Mouse (Mus musculus): ENCODE data around the gene Tceal5. TPM values are rescaled to one million over a fixed set of nuclear protein-coding genes. Genes with fewer than 3 reads are reported as not detected.

Gene Tceal5
- polyA plus RNA-seq, 1 experiment = not detected

GRCm38 (mm10) chrX:136195193-136195944 is 8.3 kb downstream of the Tceal5 start:
- TF ChIP-seq CTCF (IDR thresholded peaks at IDR 0.05; ENCODE audit: control insufficient read depth, insufficient read depth, low read length) (no peak), POLR2A (IDR thresholded peaks at IDR 0.05; ENCODE audit: borderline replicate concordance, control insufficient read depth, low read depth, low read length) (no peak)
- 70% methylated on average over 16 of the region's 16 CpGs for WGBS
- no peaks in the 10 kb centered on the region for H3K4me1 ChIP-seq (ENCODE audit: control insufficient read depth, insufficient read depth, low read length)
- no peak overlapping the region for H3K4me3 ChIP-seq (replicated peaks; ENCODE audit: control insufficient read depth, low read depth, low read length)
- H3K27ac ChIP-seq (ENCODE audit: control insufficient read depth, insufficient read depth, low read depth, low read length, poor library complexity) = no peak overlapping the region

GRCm38 (mm10) chrX:136183107-136183506 is 20.6 kb downstream of the Tceal5 start:
- 71% methylated on average over 1 of the region's 1 CpGs for WGBS
- Histone ChIP-seq H3K4me3 (replicated peaks; ENCODE audit: control insufficient read depth, low read depth, low read length) (no peak overlapping the region), H3K27ac (ENCODE audit: control insufficient read depth, insufficient read depth, low read depth, low read length, poor library complexity) (no peak overlapping the region), H3K4me1 (ENCODE audit: control insufficient read depth, insufficient read depth, low read length) (no peaks in the 10 kb centered on the region)
- no peak for TF ChIP-seq CTCF (IDR thresholded peaks at IDR 0.05; ENCODE audit: control insufficient read depth, insufficient read depth, low read length)
- no peak for TF ChIP-seq POLR2A (IDR thresholded peaks at IDR 0.05; ENCODE audit: borderline replicate concordance, control insufficient read depth, low read depth, low read length)

- H3K4me3 ChIP-seq (replicated peaks; ENCODE audit: control insufficient read depth, low read depth, low read length) = no peak overlapping the region
- 24% methylated on average over 11 of the region's 11 CpGs for WGBS
- H3K27ac ChIP-seq (ENCODE audit: control insufficient read depth, insufficient read depth, low read depth, low read length, poor library complexity) = no peak overlapping the region
- TF ChIP-seq CTCF (IDR thresholded peaks at IDR 0.05; ENCODE audit: control insufficient read depth, insufficient read depth, low read length) = no peak
- TF ChIP-seq POLR2A (IDR thresholded peaks at IDR 0.05; ENCODE audit: borderline replicate concordance, control insufficient read depth, low read depth, low read length) = no peak
- H3K4me1 ChIP-seq (ENCODE audit: control insufficient read depth, insufficient read depth, low read length) = no peaks in the 10 kb centered on the region
These were observed 22.7 kb downstream of the Tceal5 start for GRCm38 (mm10) chrX:136180897-136181553.

- Histone ChIP-seq H3K27ac (ENCODE audit: control insufficient read depth, insufficient read depth, low read depth, low read length, poor library complexity) (no peak overlapping the region), H3K4me3 (replicated peaks; ENCODE audit: control insufficient read depth, low read depth, low read length) (no peak overlapping the region)
These were observed 30.9 kb downstream of the Tceal5 start for GRCm38 (mm10) chrX:136172786-136173185.

GRCm38 (mm10) chrX:136172118-136172551 is 31.5 kb downstream of the Tceal5 start, which contains the start of gene Tceal8:
Tceal8 (minus strand) TSS chrX:136172342.
- H3K27ac ChIP-seq (ENCODE audit: control insufficient read depth, insufficient read depth, low read depth, low read length, poor library complexity) = no peak within 1 kb of the TSS
- TF ChIP-seq POLR2A (IDR thresholded peaks at IDR 0.05; ENCODE audit: borderline replicate concordance, control insufficient read depth, low read depth, low read length) = no peak
- no peak for TF ChIP-seq CTCF (IDR thresholded peaks at IDR 0.05; ENCODE audit: control insufficient read depth, insufficient read depth, low read length)
- H3K4me1 ChIP-seq (ENCODE audit: control insufficient read depth, insufficient read depth, low read length) = no peaks in the 10 kb centered on the region; the same call in 1 of the 2 replicates
- H3K4me3 ChIP-seq (replicated peaks; ENCODE audit: control insufficient read depth, low read depth, low read length) = peak within 1 kb of the TSS; percentile 70
- 12% methylated on average over 10 of the region's 10 CpGs for WGBS

More at GRCm38 (mm10) chrX:136172786-136173185, 30.9 kb downstream of the Tceal5 start:
- WGBS = 31% methylated on average over 10 of the region's 10 CpGs
- TF ChIP-seq POLR2A (IDR thresholded peaks at IDR 0.05; ENCODE audit: borderline replicate concordance, control insufficient read depth, low read depth, low read length) (no peak), CTCF (IDR thresholded peaks at IDR 0.05; ENCODE audit: control insufficient read depth, insufficient read depth, low read length) (no peak)
- no peaks in the 10 kb centered on the region; the same call in 1 of the 2 replicates for H3K4me1 ChIP-seq (ENCODE audit: control insufficient read depth, insufficient read depth, low read length)

GRCm38 (mm10) chrX:136171189-136172117 is 32.2 kb downstream of the Tceal5 start:
- H3K4me1 ChIP-seq (ENCODE audit: control insufficient read depth, insufficient read depth, low read length) = no peaks in the 10 kb centered on the region; the same call in 1 of the 2 replicates
- no peak for TF ChIP-seq CTCF (IDR thresholded peaks at IDR 0.05; ENCODE audit: control insufficient read depth, insufficient read depth, low read length)
- TF ChIP-seq POLR2A (IDR thresholded peaks at IDR 0.05; ENCODE audit: borderline replicate concordance, control insufficient read depth, low read depth, low read length) = no peak
- peak overlapping the region; percentile 70 for H3K4me3 ChIP-seq (replicated peaks; ENCODE audit: control insufficient read depth, low read depth, low read length)
- H3K27ac ChIP-seq (ENCODE audit: control insufficient read depth, insufficient read depth, low read depth, low read length, poor library complexity) = no peak overlapping the region
- 10% methylated on average over 24 of the region's 24 CpGs for WGBS

- no peak overlapping the region for H3K4me3 ChIP-seq (replicated peaks; ENCODE audit: control insufficient read depth, low read depth, low read length)
- H3K27ac ChIP-seq (ENCODE audit: control insufficient read depth, insufficient read depth, low read depth, low read length, poor library complexity) = no peak overlapping the region
These were observed 33.1 kb downstream of the Tceal5 start for GRCm38 (mm10) chrX:136170625-136171024.

More at GRCm38 (mm10) chrX:136170625-136171024, 33.1 kb downstream of the Tceal5 start:
- TF ChIP-seq POLR2A (IDR thresholded peaks at IDR 0.05; ENCODE audit: borderline replicate concordance, control insufficient read depth, low read depth, low read length) = no peak
- TF ChIP-seq CTCF (IDR thresholded peaks at IDR 0.05; ENCODE audit: control insufficient read depth, insufficient read depth, low read length) = no peak
- 75% methylated on average over 10 of the region's 10 CpGs for WGBS
- no peaks in the 10 kb centered on the region; the same call in 1 of the 2 replicates for H3K4me1 ChIP-seq (ENCODE audit: control insufficient read depth, insufficient read depth, low read length)

Other genes with a start within 250 kb of the Tceal5 start
- gene Arxes2, start 210.1 kb downstream of the Tceal5 start, polyA plus RNA-seq (2011; ENCODE audit: insufficient read depth, insufficient read length, low replicate concordance, missing spikeins) = 0.84 and 1.00 TPM in 2 replicates
- 1.9 TPM in 1 of 2 replicates, not detected in the other for gene Arxes1, start 170.5 kb downstream of the Tceal5 start, polyA plus RNA-seq (2011; ENCODE audit: insufficient read depth, insufficient read length, low replicate concordance, missing spikeins)
- 5.6 TPM in 1 of 2 replicates, not detected in the other for gene Bex2, start 135.6 kb downstream of the Tceal5 start, polyA plus RNA-seq (2011; ENCODE audit: insufficient read depth, insufficient read length, low replicate concordance, missing spikeins)
- gene Nxf3, start 118.6 kb downstream of the Tceal5 start, polyA plus RNA-seq (2011; ENCODE audit: insufficient read depth, insufficient read length, low replicate concordance, missing spikeins) = 0.65 TPM in 1 of 2 replicates, not detected in the other
- 15.6 and 15.8 TPM in 2 replicates for gene Bex4, start 64.9 kb downstream of the Tceal5 start, polyA plus RNA-seq (2011; ENCODE audit: insufficient read depth, insufficient read length, low replicate concordance, missing spikeins)
- gene Tceal8, start 31.5 kb downstream of the Tceal5 start, polyA plus RNA-seq (2011; ENCODE audit: insufficient read depth, insufficient read length, low replicate concordance, missing spikeins) = 36.6 and 47.6 TPM in 2 replicates
- not detected in 2 replicates for gene Tceal7, start 10.9 kb upstream of the Tceal5 start, polyA plus RNA-seq (2011; ENCODE audit: insufficient read depth, insufficient read length, low replicate concordance, missing spikeins)
- gene Bex1, start 11.6 kb upstream of the Tceal5 start, polyA plus RNA-seq (2011; ENCODE audit: insufficient read depth, insufficient read length, low replicate concordance, missing spikeins) = 47.6 TPM in 1 of 2 replicates, not detected in the other
- 40.1 and 55.8 TPM in 2 replicates for gene Tceal9, start 41.2 kb upstream of the Tceal5 start, polyA plus RNA-seq (2011; ENCODE audit: insufficient read depth, insufficient read length, low replicate concordance, missing spikeins)
- gene Bex3, start 66.4 kb upstream of the Tceal5 start, polyA plus RNA-seq (2011; ENCODE audit: insufficient read depth, insufficient read length, low replicate concordance, missing spikeins) = 53.3 and 68.7 TPM in 2 replicates

All from bone marrow, adult 2 months (tissue).